Mouse (Mus musculus) CH12F3 (cell line): Measurements from ENCODE around the gene Ppm1a.
"Not testable (repeated sequence)": the region's sequence is repeated elsewhere in the genome, so short reads cannot be mapped to it uniquely, and the experiment has no call there.

Source experiments
- in situ Hi-C: fragments of 300-500 bp; cut with MboI; formaldehyde crosslinking; loops from 2 replicates; pipeline ENCODE4 v1.14.3; 2020; ENCODE audit warnings: low sequenced_read_pairs

Gene Ppm1a

DNA sequence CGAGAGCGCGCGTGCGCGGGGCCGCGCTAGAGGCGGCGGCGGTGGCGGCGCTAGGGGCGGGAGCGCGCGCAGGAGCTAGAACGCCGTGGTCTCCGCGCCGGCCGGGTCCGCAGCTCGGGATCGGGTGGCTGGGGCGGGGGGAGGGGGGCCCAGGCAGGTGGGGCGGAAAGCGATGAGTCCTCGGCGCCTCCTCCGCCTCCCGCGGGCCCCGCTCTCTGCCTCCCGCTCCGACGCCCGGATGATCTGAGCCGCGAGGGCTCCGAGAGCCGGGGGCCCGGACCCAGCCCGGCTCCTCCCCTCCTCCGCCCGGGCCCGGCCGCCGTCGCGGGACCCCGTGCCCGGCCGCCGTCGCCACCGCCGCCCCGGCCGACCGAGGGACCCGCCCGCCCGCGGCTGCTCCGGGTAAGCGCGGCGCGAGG lies 4.0 kb downstream of the Ppm1a start:
- in situ Hi-C loops = no loop called here

DNA sequence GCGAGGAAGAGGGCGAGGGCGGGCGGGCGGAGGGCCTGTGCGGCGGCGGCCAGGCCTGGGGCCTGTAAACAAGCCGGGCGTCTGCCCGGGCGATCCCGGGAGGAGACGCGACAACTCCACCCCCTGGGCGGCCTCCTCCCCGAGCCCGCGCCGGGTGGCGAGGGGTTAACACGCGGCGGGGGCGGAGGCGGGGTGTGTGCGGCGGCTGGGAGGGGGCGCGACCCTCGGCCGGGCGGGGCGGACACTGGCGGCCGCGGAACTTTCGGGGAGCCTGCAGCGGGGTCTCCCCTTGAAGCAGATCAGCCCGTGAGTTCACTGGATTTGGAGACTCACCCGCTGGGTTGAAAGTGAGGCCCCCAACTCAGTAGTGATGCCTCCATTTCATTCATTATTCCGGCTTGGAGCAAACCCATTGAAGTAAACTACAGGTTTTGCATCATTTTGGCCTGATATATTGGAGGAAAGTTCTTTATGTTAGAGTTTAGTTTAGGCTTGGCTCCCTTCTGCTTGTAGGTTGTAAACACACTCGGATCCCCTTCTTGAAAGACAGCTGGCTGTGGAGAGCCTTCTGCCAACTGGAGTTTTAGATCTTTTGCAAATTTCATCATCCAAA lies 4.5 kb downstream of the Ppm1a start:
- in situ Hi-C loops = no loop called here

DNA sequence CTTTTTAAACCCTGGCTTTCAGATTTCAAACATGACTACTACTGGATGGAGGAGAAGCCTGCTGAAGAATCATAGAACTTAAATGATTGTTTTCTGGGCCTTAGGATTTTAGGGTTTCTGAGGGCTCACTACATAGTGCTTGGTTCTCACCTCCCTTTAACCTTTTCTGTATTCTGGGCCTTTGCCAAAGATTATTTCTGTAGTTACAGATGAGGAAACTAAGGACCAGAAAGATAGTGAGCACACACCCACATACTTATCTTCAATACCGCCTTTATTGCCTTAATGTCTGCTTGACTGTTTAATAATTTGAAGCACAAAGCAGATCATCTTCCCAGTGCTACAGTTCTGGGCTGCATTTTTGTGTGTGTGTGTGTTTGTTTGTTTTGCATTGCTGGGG lies 5.2 kb downstream of the Ppm1a start:
- in situ Hi-C loops = no loop called here

DNA sequence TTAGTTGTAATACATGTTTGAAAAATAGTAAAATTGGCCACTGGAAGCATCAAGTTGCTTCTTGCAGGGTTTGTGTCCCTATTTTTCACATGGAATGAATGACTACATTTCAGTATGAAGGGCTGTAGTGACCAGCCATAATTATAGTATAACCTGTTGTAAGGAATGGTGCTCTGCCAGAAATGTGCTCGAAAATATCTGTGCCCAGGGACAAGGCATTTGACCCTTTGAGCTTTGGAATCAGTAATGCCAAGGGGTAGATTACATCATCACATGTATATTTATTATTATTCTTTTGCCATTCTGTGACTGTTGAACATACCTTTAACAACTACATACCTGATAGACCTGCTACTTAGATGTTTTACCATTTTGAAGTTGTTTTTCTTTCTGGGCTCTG lies 5.9 kb downstream of the Ppm1a start:
- in situ Hi-C loops = no loop called here

DNA sequence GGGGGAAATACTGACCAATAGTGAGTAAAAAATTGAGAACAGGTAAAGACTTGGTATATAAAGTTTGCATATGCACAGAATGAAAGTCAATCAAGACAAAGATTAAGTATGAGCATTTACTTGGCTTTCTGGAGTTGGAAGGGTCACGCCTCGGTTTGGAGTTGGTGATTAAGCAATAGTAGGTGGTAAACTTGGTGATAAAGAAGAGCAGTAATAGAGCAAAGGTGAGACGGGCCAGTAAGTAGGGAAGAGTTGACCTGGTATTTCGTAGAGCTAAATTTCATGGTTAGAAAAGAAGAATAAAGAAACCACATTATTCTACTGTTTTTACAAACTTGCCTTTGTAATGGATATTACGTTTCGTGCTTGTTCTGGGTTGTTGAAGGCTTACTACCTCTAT lies 10.6 kb downstream of the Ppm1a start:
- in situ Hi-C loops = no loop called here

DNA sequence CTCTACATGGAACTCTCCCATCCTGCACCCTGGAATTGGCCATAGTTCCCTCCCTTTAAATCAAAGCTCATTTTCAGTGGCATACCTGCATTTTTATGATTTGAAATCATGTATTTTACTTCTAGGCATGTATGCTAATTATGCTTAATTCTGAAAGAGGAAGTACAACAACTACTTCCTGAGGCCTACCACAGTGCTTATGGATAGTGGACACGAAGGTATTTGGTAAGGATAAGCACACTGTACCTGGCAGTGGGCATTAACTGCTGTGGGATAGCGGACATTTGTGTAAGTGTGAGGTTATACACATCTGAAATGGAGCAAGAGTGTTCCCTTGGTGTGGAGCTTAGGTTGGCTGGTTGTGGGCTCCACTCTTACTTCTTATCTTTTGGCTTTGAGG lies 11.0 kb downstream of the Ppm1a start:
- in situ Hi-C loops = no loop called here

DNA sequence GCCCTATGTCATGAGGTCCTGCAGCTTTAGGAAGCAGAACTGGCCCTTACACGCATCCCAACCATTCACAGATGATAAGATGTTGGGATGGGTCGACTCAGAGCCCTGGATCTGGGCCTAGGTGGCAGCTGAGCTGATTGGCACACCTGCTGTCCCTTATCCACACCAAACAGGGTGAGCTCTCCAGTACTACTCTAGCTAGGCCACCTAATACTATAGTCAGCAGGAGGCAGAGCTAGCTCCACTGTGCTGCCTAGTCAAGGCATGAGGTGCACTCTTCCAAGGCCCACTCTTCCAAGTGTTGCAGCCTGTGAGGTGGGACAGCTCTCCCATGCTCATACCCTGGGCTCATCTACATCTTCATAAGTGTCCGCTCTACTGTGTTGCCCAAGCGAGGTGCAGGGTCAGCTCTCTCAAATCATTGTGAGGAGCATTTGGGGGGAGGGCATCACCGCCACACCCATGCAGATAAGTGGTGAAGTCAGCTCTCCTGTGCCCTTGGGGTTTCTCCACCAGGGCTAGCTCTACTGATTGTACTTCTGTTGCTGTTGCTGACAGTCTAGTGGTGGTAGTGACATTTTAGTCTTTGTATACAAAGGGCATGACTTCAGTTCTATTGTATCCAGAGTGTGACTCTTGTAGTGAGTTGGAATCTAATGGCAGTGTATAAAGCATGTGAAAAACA lies 12.4 kb downstream of the Ppm1a start:
- in situ Hi-C loops = no loop called here

DNA sequence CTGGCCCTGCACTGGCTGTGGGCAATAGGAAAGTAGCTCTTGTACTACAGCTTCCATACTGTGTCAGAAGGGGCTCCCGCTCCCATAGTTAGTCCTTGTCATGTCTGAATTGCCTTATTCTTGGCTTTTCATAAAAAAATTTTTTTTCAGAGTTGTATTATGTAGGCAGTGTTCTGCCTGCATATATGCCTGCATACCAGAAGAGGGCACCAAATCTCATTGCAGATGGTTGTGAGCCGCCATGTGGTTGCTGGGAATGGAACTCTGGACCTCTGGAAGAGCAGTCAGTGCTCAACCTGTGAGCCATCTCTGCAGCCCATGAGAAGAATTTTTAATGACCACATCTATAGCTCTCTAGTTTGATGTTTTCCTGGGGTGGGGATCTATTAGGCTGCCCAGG lies 13.9 kb downstream of the Ppm1a start:
- in situ Hi-C loops = no loop called here

DNA sequence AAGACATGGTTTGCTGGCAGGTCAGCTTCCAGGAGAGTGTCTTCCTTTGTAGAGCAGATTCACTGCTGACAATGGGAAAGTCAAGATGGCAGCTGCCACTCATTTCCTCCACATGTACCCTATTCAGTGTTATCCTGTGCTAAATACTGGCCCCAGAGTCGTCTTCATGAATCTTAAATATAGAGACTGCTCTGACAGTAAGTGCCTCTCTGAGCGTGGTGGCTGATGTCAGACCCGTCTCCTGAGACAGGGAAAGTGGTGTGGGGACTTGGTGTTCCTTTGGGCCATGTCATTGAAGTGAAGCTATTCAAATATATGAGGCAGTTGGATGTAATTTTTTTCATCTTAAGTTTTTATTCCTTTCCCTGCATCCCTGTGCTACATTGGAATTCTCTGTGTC lies 14.5 kb downstream of the Ppm1a start:
- in situ Hi-C loops = no loop called here

DNA sequence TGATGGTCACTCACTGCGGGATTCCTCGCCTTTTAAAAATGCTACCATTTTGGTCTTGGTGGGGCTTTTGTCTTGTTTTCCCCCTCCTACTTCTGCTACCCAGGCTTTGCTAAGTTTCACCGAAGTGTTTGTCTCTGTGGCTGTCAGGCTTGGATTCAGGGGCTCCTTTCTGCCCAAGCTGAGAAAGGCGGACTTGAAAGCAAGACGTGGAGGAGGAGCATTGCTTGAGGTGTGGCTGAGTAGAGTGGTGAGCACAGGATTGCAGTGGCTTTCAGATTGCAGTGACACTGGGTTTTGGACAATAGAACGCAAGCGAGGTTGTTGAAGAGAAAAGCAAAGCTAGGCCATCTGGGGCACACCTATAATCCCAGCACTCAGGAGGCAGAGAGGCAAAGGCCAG lies 16.7 kb downstream of the Ppm1a start:
- in situ Hi-C loops = no loop called here

DNA sequence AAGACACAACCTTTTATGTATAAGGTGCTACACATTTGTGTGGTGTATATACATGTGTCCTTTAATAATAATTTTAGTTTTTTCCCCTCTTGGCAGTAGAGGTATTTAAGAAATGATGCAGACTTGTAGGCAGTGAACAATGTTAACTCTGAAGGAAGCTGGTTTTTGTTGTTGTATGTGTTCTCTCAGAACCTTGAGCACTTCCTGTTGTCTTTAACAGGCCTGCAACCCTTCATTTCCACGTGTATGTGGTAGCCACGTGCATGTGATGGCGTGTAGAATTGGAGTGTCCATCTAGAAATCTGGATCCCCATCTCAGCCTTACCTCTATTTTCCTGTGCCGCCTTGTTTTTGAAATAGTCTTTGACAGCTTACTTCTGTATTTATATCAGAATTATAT lies 20.0 kb downstream of the Ppm1a start:
- in situ Hi-C loops = no loop called here

DNA sequence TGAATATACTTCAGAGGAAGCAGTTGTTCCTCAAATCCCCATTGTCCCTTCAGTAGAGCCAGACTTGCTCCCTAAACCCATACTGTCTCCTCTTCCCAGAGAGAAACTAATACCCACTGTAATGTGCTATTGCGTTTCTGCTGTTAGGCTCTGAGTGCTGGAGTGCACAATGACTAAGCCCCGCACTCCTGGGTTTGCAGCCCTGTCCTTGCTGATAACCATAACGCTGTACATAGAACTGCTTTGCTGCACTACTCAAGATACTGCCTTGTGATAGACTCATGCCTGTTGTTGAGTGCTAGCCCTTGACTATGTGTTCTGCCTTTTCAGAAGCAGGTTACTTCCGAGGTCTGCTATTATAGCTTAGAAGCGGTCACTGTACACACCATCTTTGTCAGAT lies 22.9 kb downstream of the Ppm1a start:
- in situ Hi-C loops = no loop called here

DNA sequence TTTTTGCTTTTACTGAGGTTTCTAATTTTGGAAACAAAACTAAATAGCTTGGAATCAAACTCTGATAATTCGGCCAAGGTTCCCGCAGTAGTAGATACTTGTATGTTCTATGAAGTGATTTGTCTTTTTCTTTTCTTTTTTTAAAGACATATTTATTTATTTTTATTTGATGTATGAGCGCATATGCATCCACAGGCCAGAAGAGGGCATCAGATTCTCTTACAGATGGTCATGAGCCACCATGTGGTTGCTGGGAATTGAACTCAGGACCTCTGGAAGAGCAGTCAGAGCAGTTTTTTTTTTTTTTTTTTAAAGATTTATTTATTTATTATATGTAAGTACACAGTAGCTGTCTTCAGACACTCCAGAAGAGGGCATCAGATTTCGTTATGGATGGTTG lies 25.5 kb downstream of the Ppm1a start:
- in situ Hi-C loops = not testable (repeated sequence)

DNA sequence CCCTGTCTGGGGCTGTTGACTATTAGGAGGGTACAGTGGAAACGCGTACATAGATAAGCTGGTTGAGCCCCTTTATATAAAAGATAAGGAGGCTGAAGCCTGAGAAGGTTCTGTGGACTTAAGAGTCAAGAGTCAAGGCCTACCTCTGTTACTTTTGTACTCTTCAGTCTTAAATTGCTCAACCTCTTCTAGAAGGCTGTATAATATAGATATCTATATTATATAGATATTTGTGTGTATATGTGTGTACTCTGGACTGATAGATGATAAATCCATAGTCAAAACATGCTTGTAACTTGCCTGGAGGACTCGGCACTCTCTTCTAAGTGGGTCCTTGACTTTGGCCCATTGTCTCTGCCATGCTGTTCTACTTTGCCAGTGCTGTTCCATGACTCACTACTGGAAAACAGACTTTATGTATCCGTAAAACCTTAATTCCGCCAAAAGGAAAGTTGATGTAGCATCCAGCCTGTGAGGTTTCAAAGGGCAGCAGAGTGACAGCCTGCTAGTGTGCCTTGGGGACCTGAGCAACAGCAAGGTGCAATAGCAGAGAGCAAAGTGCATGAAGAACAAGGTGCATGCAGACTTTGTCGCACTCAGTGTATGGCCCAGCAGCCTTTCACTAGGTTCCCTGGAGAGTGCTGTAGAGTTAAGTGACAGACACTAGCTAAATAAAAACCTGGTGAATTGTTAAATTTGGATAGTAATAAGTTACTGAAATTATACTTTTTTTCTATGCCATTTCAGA lies 28.1 kb downstream of the Ppm1a start:
- in situ Hi-C loops = no loop called here

DNA sequence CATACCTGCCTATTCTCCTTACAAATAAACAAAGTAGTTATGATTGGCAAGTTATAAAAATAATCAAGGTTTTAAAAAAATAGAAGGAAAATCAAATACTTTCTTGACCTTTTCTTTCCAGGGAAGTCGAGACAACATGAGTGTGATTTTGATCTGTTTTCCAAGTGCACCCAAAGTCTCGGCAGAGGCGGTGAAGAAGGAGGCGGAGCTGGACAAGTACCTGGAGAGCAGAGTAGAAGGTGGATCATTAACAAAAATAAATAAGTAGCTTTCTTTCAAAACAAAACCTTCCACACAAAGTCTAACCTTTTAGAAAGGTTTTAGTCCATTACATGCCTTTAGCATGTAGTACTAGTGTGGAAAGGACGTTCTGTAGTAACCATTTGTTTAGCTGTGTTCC lies 29.3 kb downstream of the Ppm1a start:
- in situ Hi-C loops = no loop called here

DNA sequence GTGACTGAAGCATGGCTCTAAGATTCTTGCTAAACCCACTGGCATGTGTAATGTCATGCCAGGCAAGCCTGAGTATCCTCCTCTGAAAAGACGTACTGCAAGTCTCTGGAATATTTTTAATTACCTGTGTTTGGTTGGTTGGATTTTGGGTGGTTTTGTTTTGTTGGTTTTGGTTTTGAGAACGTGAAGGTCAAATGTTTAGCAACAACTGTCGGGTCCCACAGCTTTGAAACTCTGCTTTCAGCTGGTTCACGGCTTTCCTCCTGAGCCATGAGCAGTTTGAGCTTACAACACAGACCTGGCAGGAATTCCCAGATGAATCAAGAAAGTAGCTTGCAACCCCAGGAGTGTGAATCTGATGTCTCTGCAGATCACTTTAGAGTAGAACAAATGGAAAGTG lies 29.7 kb downstream of the Ppm1a start:
- in situ Hi-C loops = no loop called here

DNA sequence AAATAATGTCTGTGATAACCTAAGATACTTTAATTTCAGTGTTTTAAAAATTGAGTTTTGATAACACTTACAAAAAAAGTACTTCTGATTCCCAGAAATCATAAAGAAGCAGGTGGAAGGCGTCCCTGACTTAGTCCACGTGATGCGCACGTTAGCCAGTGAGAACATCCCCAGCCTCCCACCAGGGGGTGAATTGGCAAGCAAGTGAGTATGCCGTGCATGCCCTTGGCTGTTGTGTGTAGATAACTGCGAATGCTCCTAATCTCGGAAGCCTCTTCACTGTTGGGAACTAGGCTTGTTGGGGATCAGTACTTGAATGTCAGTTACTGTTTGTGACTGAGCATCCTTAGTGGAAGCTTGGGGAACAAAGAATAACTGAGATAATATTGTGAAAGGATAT lies 33.3 kb downstream of the Ppm1a start:
- in situ Hi-C loops = no loop called here

DNA sequence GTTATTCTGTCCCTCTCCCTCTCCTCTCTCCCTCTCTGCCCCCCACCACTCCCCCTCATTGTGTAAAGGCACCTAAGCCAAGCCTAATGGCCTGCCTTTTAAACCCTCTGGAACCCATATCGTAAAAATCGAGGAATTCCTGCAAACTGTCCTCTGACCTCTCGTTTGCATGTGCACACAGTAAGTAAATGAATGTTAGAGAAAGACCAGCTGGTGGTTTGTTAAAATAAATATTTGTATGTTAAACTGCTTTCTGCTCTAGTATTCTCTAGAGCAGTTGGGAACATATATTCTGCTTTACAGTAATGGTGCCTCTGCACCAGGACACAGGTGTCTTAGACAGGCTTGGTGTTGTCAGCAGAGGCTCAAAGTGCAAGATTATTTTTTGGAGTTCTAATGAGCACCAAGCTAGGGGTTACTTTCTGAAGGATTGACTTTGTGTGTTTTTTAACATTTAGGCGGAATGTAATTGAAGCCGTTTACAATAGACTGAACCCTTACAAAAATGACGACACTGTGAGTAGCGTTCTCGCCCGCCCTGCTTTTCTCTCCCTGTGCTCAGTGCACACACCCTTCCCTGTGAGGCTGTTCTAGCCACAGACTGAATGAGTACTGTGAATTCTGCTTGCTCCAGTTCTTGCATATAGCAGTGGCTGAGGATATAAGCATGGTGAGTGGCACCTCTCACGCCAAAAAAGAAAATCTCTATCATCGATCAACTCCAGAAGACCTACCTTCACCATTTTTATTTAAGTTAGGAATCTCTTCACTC lies 35.3 kb downstream of the Ppm1a start:
- in situ Hi-C loops = no loop called here

DNA sequence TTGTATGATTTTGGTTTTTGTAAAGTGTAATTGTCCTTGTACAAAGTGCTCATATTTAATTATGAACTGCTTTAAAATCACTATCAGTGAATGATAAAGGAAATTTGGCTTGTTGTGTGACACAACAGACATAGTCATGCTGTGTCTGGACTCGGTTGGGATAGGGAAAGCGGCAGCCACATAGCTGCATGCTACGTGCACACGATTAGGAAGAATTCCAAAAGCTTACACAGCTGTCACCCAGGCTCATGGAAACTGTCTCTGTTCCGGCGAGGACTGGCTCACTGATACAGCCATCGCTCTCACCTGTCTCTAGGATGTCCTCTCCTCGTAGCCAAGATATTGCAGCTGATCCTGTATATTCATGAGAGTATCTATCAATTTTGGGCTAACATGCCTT lies 36.7 kb downstream of the Ppm1a start:
- in situ Hi-C loops = no loop called here

DNA sequence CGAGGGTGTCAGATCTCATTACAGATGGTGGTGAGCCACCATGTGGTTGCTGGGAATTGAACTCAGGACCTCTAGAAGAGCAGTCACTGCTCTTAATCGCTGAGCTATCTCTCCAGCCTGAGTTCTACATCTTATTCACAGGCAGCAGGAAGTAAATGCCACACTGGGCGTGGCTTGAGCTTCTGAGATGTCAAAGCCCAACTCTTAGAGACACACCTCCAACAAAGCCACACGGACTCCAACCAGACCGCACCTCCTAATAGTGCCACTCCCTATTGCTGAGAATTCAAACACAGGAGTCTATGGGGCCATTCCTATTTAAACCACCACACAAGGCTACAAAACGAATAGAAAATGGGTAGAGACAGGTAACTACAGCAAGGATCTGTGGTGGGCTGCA lies 52.5 kb downstream of the Ppm1a start:
- in situ Hi-C loops = no loop called here

DNA sequence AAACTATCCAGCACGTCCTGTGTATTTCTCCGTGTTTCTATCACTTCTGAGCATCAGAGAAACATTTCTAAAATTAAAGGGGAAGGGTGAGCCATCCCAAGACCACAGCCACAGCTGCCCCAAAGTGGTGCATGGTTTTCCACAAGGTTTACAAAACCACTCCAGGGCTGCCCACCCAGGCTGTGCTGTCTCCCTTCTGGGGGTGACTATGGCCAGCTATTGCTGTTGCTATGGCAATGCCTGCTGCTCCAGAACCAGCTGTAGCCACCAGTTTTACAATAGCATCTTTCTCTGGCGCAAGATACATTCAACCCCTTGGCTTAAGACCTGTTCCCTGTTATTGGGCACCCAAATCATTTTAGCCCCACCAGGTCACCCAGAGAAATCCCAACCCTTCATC lies 54.3 kb downstream of the Ppm1a start:
- in situ Hi-C loops = no loop called here
